Mouse (Mus musculus) heart, postnatal 0 days (tissue): Measurements from ENCODE around the gene Tpcn1. TPM values are rescaled to one million over a fixed set of nuclear protein-coding genes. Genes with fewer than 3 reads are reported as not detected.

Experiments used
- ATAC-seq: fragments of 200-750 bp; cut with Nextera tagmentation; 2 replicates; pipeline ENCODE4 v1.8.0; 2017; ENCODE audit warnings: low read depth, moderate number of reproducible peaks, moderate library complexity; ENCODE audit not compliant: insufficient read depth
- DNase-seq: peaks from one replicate; pipeline ENCODE4 v3.0.0-alpha.2; 2016; ENCODE audit warnings: low spot score
- H3K27ac ChIP-seq: fragments of 300-500 bp; sonication (generic); 2 replicates; pipeline ENCODE4 v1.5.1; 2014; ENCODE audit warnings: low read depth, mild to moderate bottlenecking
- H3K27me3 ChIP-seq: fragments of 300-500 bp; sonication (generic); 2 replicates; pipeline ENCODE4 v1.6.1; 2014; ENCODE audit warnings: low read length, mixed read lengths; ENCODE audit not compliant: control insufficient read depth, insufficient read depth
- H3K36me3 ChIP-seq: fragments of 300-500 bp; sonication (generic); replicated peaks from 2 replicates; pipeline ENCODE4 v1.6.1; 2014; ENCODE audit warnings: low read length, mixed read lengths; ENCODE audit not compliant: control insufficient read depth, insufficient read depth
- H3K4me1 ChIP-seq: fragments of 300-500 bp; sonication (generic); 2 replicates; pipeline ENCODE4 v1.6.1; 2014; ENCODE audit warnings: antibody characterized with exemption; ENCODE audit not compliant: control insufficient read depth, insufficient read depth
- H3K4me2 ChIP-seq: fragments of 300-500 bp; sonication (generic); 2 replicates; pipeline ENCODE4 v1.6.1; 2014; ENCODE audit warnings: low read depth, mild to moderate bottlenecking, low read length, moderate library complexity
- H3K4me3 ChIP-seq: fragments of 300-500 bp; sonication (generic); 2 replicates; pipeline ENCODE4 v1.5.1; 2014; ENCODE audit warnings: low read depth, low read length
- H3K9ac ChIP-seq: fragments of 300-500 bp; sonication (generic); replicated peaks from 2 replicates; pipeline ENCODE4 v1.6.1; 2014; ENCODE audit warnings: low read depth, low read length, mixed read lengths
- H3K9me3 ChIP-seq: fragments of 300-500 bp; sonication (generic); replicated peaks from 2 replicates; pipeline ENCODE4 v1.6.1; 2016; ENCODE audit warnings: low read length; ENCODE audit not compliant: control insufficient read depth
- CTCF ChIP-seq: IDR thresholded peaks from 2 replicates; pipeline ENCODE4 v1.5.1; 2016; ENCODE audit warnings: antibody characterized with exemption, control low read depth, low read depth
- EP300 ChIP-seq: IDR thresholded peaks from 2 replicates; pipeline ENCODE4 v1.6.1; 2016; ENCODE audit warnings: antibody characterized with exemption, low read depth
- WGBS: fragments of 180-500 bp; shearing (Covaris S2); extraction: QIAGEN DNeasy Blood & Tissue Kit; methylation state at CpG from one replicate; pipeline ENCODE4 v1.1.7; 2014; 5-methylcytosine and 5-hydroxymethylcytosine counted together
- polyA plus RNA-seq: library from polyadenylated mRNA; unstranded; fragments of >200 nt; fragmentation: Nextera tagmentation; extraction: Ambion mirVana; gene quantifications from 2 replicates; pipeline ENCODE4 v1.2.1, GENCODE M21; 2015
- total RNA-seq: library from RNA; depleted of rRNA; stranded (reverse); fragments of >200 nt; gene quantifications from 2 replicates; pipeline ENCODE4 v1.2.3, GENCODE M21; 2014; ENCODE audit warnings: low replicate concordance

Gene Tpcn1
- total and polyA plus RNA-seq, 2 experiments from 2014 or later = 11.5 to 15.8 TPM

DNA sequence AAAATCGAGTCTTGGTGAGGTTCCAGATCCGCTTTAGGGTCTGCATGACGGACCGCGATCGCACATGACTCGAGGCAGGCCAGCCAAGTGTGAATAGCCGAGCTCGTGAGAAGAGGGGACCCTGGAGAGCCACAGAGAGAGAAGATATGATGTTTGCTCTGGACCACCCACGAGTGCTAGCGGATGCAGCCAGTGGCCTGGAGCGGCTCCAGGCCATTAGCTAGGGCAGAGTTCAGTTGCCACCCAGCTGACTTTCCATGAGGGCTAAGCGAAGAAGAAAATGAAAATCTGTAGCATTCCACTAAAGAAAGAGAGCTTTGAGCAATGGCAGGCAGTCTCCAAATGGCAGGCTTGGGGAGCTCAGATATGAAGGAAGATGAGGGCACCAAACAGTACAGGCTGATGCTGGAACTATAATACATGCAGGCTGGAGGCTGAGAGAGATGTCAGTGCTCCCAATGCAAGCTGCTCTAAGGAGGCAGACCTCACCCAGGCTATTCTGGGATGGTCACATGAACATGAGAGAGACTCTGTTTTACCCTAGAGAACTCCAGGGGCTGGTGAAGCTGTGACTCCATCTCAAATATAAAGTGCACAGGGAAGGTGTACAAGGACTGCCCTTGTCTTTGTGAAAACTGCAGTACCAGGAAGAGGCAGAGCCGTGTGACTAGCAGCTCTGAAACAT, 17.3 kb downstream of the Tpcn1 start:
- Histone ChIP-seq H3K9me3 (no peaks in the 10 kb centered on the region), H3K4me1 (peaks cover 33% of the 10 kb centered on the region), H3K4me2 (no peak overlapping the region), H3K9ac (no peak overlapping the region), H3K4me3 (no peak overlapping the region), H3K36me3 (no peaks in the 10 kb centered on the region), H3K27me3 (no peaks in the 10 kb centered on the region), H3K27ac (no peak overlapping the region)
- WGBS = 60% methylated on average over 14 of the region's 14 CpGs
- no peak for TF ChIP-seq EP300
- no peak for TF ChIP-seq CTCF
- ATAC-seq (no peak), DNase-seq (no peak)

DNA sequence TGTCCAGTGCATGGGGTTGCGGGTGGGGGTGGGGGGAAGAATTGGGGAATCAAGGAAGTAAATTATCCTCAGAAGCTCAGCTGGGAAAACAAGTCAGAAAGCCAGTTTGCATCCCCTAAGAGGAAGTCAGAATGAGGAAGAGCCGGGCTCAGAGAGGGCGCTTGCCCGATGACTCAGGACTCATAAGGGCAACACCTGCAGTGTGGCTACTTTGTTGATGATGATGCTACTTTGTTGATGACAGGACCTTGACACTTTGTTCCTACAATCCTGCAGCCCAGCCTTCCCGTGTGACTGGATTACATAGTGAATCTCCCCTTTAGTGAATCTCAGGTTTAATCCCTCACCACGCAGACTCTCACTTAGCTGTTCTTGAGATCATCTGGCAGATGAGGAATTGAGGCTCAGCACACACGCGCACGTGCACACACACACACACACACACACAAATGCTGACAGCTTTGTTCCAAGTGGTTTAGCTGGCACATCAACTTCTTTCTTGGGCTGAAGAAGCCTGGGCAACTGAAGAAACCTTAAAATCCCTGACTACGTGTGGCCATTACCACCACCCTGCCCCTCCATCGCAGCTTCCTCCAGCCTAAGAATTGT, 18.1 kb downstream of the Tpcn1 start:
- H3K27ac ChIP-seq = no peak overlapping the region
- TF ChIP-seq EP300 = no peak
- TF ChIP-seq CTCF = no peak
- no peak overlapping the region for H3K9ac ChIP-seq
- H3K4me1 ChIP-seq = peaks cover 41% of the 10 kb centered on the region
- H3K4me2 ChIP-seq = no peak overlapping the region
- no peaks in the 10 kb centered on the region for H3K9me3 ChIP-seq
- H3K27me3 ChIP-seq = no peaks in the 10 kb centered on the region
- no peak for ATAC-seq
- no peak for DNase-seq
- no peaks in the 10 kb centered on the region for H3K36me3 ChIP-seq
- WGBS = 84% methylated on average over 11 of the region's 11 CpGs
- no peak overlapping the region for H3K4me3 ChIP-seq

DNA sequence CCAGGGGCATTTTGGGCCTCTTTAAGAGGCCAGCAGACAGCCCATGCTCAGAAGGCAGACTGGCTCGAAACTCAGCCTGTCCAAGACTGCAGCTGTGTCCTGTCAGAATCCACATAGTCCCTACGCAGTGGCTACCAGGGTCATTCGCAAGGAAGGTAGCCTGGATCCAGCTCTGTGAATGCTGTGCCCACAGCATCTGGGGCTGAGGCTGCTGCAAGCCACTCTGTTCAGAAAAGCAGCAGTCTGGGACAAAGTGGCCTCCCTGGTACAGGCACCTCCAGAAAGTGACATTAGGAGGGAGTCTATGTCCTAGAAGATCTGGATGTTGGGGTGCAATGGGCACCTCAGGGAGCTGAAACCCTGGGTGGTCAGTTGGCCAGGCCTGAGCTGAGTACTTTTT, 18.7 kb downstream of the Tpcn1 start:
- DNase-seq (no peak), ATAC-seq (no peak)
- Histone ChIP-seq H3K27me3 (no peaks in the 10 kb centered on the region), H3K27ac (no peak overlapping the region), H3K4me1 (peaks cover 41% of the 10 kb centered on the region), H3K9me3 (no peaks in the 10 kb centered on the region), H3K9ac (no peak overlapping the region), H3K4me2 (no peak overlapping the region), H3K36me3 (no peaks in the 10 kb centered on the region), H3K4me3 (no peak overlapping the region)
- TF ChIP-seq EP300 (no peak), CTCF (no peak)
- 87% methylated on average over 3 of the region's 3 CpGs for WGBS

DNA sequence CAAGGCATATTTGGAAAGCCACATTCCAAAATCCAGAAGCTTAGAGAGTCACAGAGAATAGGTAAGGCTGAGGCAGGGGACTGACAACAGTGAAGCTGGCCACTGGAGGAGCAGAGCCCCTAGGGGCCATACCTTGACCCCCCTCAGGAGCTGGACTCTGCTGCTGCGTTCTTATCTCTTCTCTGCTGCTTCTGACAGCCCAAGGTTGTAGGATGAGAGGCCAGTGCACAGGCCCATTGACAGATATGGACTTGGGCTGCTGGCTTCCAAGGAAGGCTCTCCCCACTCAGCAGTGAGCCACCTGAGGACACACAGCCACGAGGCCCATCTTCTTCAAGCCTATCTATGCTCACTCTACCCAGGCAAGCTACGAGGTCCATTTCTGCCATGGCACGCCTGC, 19.5 kb downstream of the Tpcn1 start:
- H3K27ac ChIP-seq = no peak overlapping the region

DNA sequence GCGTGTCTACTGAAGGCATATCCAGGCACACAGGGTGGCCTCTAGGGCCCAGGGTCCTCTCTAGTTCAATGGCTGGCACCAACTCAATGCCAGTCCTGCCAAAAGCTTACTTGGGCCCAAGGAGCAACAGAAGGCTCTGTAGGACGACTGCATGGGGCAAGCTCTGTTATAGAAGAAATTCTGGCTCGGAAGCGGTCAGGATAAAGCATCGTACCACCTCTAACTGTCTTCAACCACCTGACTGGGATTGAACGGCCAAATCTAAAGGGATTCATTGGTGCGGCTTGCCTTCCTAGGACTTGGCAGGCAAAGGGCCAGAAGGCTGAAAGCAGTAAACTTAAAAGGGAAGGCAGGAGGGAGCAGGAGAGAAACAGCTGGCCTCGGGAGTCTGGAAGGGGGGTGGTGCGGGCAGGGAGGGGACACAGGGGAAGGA, 20.1 kb downstream of the Tpcn1 start:
- H3K9ac ChIP-seq = no peak overlapping the region
- TF ChIP-seq CTCF (no peak), EP300 (no peak)
- peaks cover 49% of the 10 kb centered on the region for H3K4me1 ChIP-seq
- no peak overlapping the region for H3K4me2 ChIP-seq
- no peak overlapping the region for H3K4me3 ChIP-seq
- no peak for ATAC-seq
- WGBS = 78% methylated on average over 9 of the region's 9 CpGs
- H3K27ac ChIP-seq = no peak overlapping the region
- H3K9me3 ChIP-seq = no peaks in the 10 kb centered on the region
- no peaks in the 10 kb centered on the region for H3K36me3 ChIP-seq
- H3K27me3 ChIP-seq = no peaks in the 10 kb centered on the region
- no peak for DNase-seq

More for the DNA sequence above, 19.5 kb downstream of the Tpcn1 start:
- TF ChIP-seq CTCF (no peak), EP300 (no peak)
- no peaks in the 10 kb centered on the region for H3K36me3 ChIP-seq
- WGBS = 67% methylated on average over 4 of the region's 4 CpGs
- ATAC-seq (no peak), DNase-seq (no peak)
- H3K4me2 ChIP-seq = no peak overlapping the region
- H3K27me3 ChIP-seq = no peaks in the 10 kb centered on the region
- peaks cover 43% of the 10 kb centered on the region for H3K4me1 ChIP-seq
- H3K9ac ChIP-seq = no peak overlapping the region
- no peaks in the 10 kb centered on the region for H3K9me3 ChIP-seq
- H3K4me3 ChIP-seq = no peak overlapping the region

DNA sequence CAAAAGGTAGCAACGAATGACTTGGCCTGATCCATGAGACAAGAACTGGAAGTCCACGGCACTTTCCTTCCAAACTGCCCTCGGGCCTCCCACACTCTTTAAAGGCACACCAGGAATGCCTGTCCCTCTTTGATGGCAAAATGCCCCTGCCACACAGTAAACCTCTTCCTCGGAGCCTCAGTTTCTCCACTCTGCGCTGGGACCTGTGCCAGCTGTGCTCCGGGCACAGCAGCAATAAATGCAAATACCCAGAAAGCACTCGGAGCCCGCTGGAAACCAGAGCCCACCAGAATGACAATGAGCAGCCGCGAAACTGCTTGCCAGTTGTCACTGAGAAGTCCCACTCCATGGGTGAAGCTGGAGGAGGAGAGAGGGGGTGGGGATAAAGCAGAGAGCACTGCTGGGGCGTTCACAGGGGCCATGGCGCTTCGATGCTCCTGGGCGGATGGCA, 20.7 kb downstream of the Tpcn1 start:
- H3K36me3 ChIP-seq = no peaks in the 10 kb centered on the region
- 0 out of 2 replicates have a peak overlapping the region, but pooled peaks have one; percentile 57 for H3K27ac ChIP-seq
- WGBS = 73% methylated on average over 14 of the region's 14 CpGs
- no peak for TF ChIP-seq EP300
- no peak for TF ChIP-seq CTCF
- H3K9ac ChIP-seq = no peak overlapping the region
- DNase-seq (no peak), ATAC-seq (no peak)
- H3K27me3 ChIP-seq = no peaks in the 10 kb centered on the region
- no peak overlapping the region for H3K4me3 ChIP-seq
- H3K9me3 ChIP-seq = no peaks in the 10 kb centered on the region
- H3K4me1 ChIP-seq = peaks cover 54% of the 10 kb centered on the region
- H3K4me2 ChIP-seq = no peak overlapping the region
